Mouse (Mus musculus) lung, postnatal 0 days (tissue): ENCODE measurements at regions not wholly inside any gene's neighbourhood (a gene's known extent, or its start where the extent isn't known, plus 50 kb on each side); places are given as distances from the start of the nearest gene placed in this dataset.

Experiments
- ATAC-seq: fragments of 200-750 bp; cut with Nextera tagmentation; 2 replicates; pipeline ENCODE4 v1.8.0; 2017; ENCODE audit warnings: moderate library complexity
- DNase-seq: peaks from one replicate; pipeline ENCODE4 v3.0.0-alpha.2; 2016; ENCODE audit warnings: low spot score
- H3K27ac ChIP-seq: fragments of 300-500 bp; sonication (generic); 2 replicates; pipeline ENCODE4 v1.5.1; 2014; ENCODE audit warnings: antibody characterized with exemption, mild to moderate bottlenecking, low read length, mixed read lengths
- H3K27me3 ChIP-seq: fragments of 300-500 bp; sonication (generic); replicated peaks from 2 replicates; pipeline ENCODE4 v1.6.1; 2014; ENCODE audit warnings: low read length, mixed read lengths; ENCODE audit not compliant: insufficient read depth
- H3K36me3 ChIP-seq: fragments of 300-500 bp; sonication (generic); 2 replicates; pipeline ENCODE4 v1.6.1; 2014; ENCODE audit warnings: low read length, mixed read lengths; ENCODE audit not compliant: insufficient read depth
- H3K4me1 ChIP-seq: fragments of 300-500 bp; sonication (generic); 2 replicates; pipeline ENCODE4 v1.6.1; 2014; ENCODE audit warnings: antibody characterized with exemption, low read depth, low read length, mixed read lengths; ENCODE audit not compliant: insufficient read depth
- H3K4me2 ChIP-seq: fragments of 300-500 bp; sonication (generic); replicated peaks from 2 replicates; pipeline ENCODE4 v1.6.1; 2014; ENCODE audit warnings: low read depth, mild to moderate bottlenecking, low read length, moderate library complexity, mixed read lengths
- H3K4me3 ChIP-seq: fragments of 300-500 bp; sonication (generic); 2 replicates; pipeline ENCODE4 v1.5.1; 2014; ENCODE audit warnings: low read depth, low read length
- H3K9ac ChIP-seq: fragments of 300-500 bp; sonication (generic); replicated peaks from 2 replicates; pipeline ENCODE4 v1.6.1; 2014; ENCODE audit warnings: low read depth, mild to moderate bottlenecking
- H3K9me3 ChIP-seq: fragments of 300-500 bp; sonication (generic); 2 replicates; pipeline ENCODE4 v1.6.1; 2016; ENCODE audit warnings: low read length, mixed read lengths
- CTCF ChIP-seq: IDR thresholded peaks from 2 replicates; pipeline ENCODE4 v1.5.1; 2016; ENCODE audit warnings: antibody characterized with exemption, mild to moderate bottlenecking
- EP300 ChIP-seq: IDR thresholded peaks from 2 replicates; pipeline ENCODE4 v1.6.1; 2016; ENCODE audit warnings: antibody characterized with exemption, mild to moderate bottlenecking, control low read depth
- WGBS: fragments of 180-500 bp; shearing (Covaris S2); extraction: QIAGEN DNeasy Blood & Tissue Kit; methylation state at CpG from one replicate; pipeline ENCODE4 v1.1.7; 2014; 5-methylcytosine and 5-hydroxymethylcytosine counted together

GRCm38 (mm10) chr1:98977686-98978085, 556.8 kb downstream of the Slco6d1 start:
- TF ChIP-seq EP300 (no peak), CTCF (no peak)
- Histone ChIP-seq H3K9ac (no peak overlapping the region), H3K9me3 (no peaks in the 10 kb centered on the region), H3K4me1 (no peaks in the 10 kb centered on the region), H3K27me3 (no peaks in the 10 kb centered on the region), H3K36me3 (no peaks in the 10 kb centered on the region), H3K4me3 (no peak overlapping the region), H3K27ac (no peak overlapping the region), H3K4me2 (no peak overlapping the region)
- WGBS = 100% methylated on average over 1 of the region's 1 CpGs
- ATAC-seq = no peak
- no peak for DNase-seq
